In genomic region chr17:42290341-42290740, GRCm38 (mm10) we compare ENCODE assay signal across 27 mouse cellular contexts. TPM values are rescaled to one million over a fixed set of nuclear protein-coding genes. Genes with fewer than 3 reads are reported as not detected.
A peak's percentile ranks its signal among the peaks of the same experiment; 100 is the strongest.
DNase-seq lines count a peak whose midpoint lies in the region; ATAC-seq lines count a peak whose summit lies in the region.
"Had no signal": no experiment of that assay in that cellular context is flagged by ENCODE, and none has a peak within 500 bp of the region (broad histone marks: within the 10 kb centered on the region; RNA-seq: fewer than 3 reads in every experiment).

No protein-coding gene starts in this region.

- no peak overlapping the region for H3K4me2 ChIP-seq in embryonic facial prominence, embryonic 11.5 days (ENCODE audit: low read depth, low read length)
- H3K4me2 ChIP-seq in midbrain, embryonic 15.5 days: no peak overlapping the region
- H3K4me2 ChIP-seq: embryonic facial prominence, embryonic 12.5 days; embryonic facial prominence, embryonic 15.5 days; heart, embryonic 11.5 days; hindbrain, embryonic 12.5 days; hindbrain, embryonic 15.5 days had no signal

- H3K4me3 ChIP-seq in embryonic facial prominence, embryonic 11.5 days (ENCODE audit: low read depth, low read length): no peak overlapping the region
- H3K4me3 ChIP-seq in embryonic facial prominence, embryonic 10.5 days: no peak overlapping the region
- H3K4me3 ChIP-seq in midbrain, embryonic 15.5 days: no peak overlapping the region
- H3K4me3 ChIP-seq: embryonic facial prominence, embryonic 12.5 days; embryonic facial prominence, embryonic 15.5 days; gastrocnemius, adult 2 months; hindbrain, embryonic 12.5 days; hindbrain, embryonic 15.5 days had no signal

- H3K27me3 ChIP-seq in embryonic facial prominence, embryonic 11.5 days (ENCODE audit: control insufficient read depth, insufficient read depth, low read length): no peaks in the 10 kb centered on the region
- no peaks in the 10 kb centered on the region for H3K27me3 ChIP-seq in embryonic facial prominence, embryonic 10.5 days (replicated peaks; ENCODE audit: low read depth, poor library complexity, severe bottlenecking)
- no peaks in the 10 kb centered on the region for H3K27me3 ChIP-seq in midbrain, embryonic 15.5 days (replicated peaks)
- H3K27me3 ChIP-seq: embryonic facial prominence, embryonic 12.5 days; embryonic facial prominence, embryonic 15.5 days; hindbrain, embryonic 12.5 days; hindbrain, embryonic 15.5 days had no signal

- no peaks in the 10 kb centered on the region for H3K9me3 ChIP-seq in embryonic facial prominence, embryonic 11.5 days (replicated peaks; ENCODE audit: control insufficient read depth, low read length)
- no peaks in the 10 kb centered on the region for H3K9me3 ChIP-seq in embryonic facial prominence, embryonic 10.5 days
- no peaks in the 10 kb centered on the region for H3K9me3 ChIP-seq in midbrain, embryonic 15.5 days
- H3K9me3 ChIP-seq: embryonic facial prominence, embryonic 12.5 days; embryonic facial prominence, embryonic 15.5 days; hindbrain, embryonic 12.5 days; hindbrain, embryonic 15.5 days had no signal

- no peaks in the 10 kb centered on the region for H3K4me1 ChIP-seq in embryonic facial prominence, embryonic 11.5 days (ENCODE audit: control insufficient read depth, insufficient read depth, low read length)
- H3K4me1 ChIP-seq in embryonic facial prominence, embryonic 10.5 days: no peaks in the 10 kb centered on the region
- no peaks in the 10 kb centered on the region for H3K4me1 ChIP-seq in midbrain, embryonic 15.5 days
- H3K4me1 ChIP-seq: embryonic facial prominence, embryonic 12.5 days; embryonic facial prominence, embryonic 15.5 days; hindbrain, embryonic 12.5 days; hindbrain, embryonic 15.5 days had no signal

- no peak overlapping the region for H3K9ac ChIP-seq in embryonic facial prominence, embryonic 11.5 days (replicated peaks; ENCODE audit: low read length)
- H3K9ac ChIP-seq in midbrain, embryonic 15.5 days: no peak overlapping the region
- H3K9ac ChIP-seq: embryonic facial prominence, embryonic 12.5 days; embryonic facial prominence, embryonic 15.5 days; forebrain, postnatal 0 days; hindbrain, embryonic 12.5 days; hindbrain, embryonic 15.5 days had no signal

- no peak overlapping the region for H3K27ac ChIP-seq in embryonic facial prominence, embryonic 11.5 days (replicated peaks; ENCODE audit: low read depth, low read length)
- no peak overlapping the region for H3K27ac ChIP-seq in embryonic facial prominence, embryonic 10.5 days (replicated peaks)
- H3K27ac ChIP-seq in midbrain, embryonic 15.5 days: no peak overlapping the region
- H3K27ac ChIP-seq: embryonic facial prominence, embryonic 12.5 days; embryonic facial prominence, embryonic 15.5 days; gastrocnemius, adult 2 months; hindbrain, embryonic 12.5 days; hindbrain, embryonic 15.5 days had no signal

- peak; percentile 9 for DNase-seq in cerebellum, adult 11 months
- DNase-seq in embryonic facial prominence, embryonic 11.5 days (ENCODE audit: low spot score): peak; percentile 3
- no peak for DNase-seq in embryonic facial prominence, embryonic 10.5 days (ENCODE audit: low spot score)
- DNase-seq in cerebellum, postnatal 14 days: peak; percentile 65 to 73
- DNase-seq in gastrocnemius, postnatal 14 days: no peak
- DNase-seq: adrenal gland, adult 8-10 months; adrenal gland, postnatal 25 days; embryo, embryonic 11 days; forebrain, postnatal 0 days; gastrocnemius, adult 2 months; gastrocnemius, postnatal 25 days; heart, adult 11 months; kidney, adult 2 months had no signal

- intact Hi-C loops in gastrocnemius, postnatal 14 days (cut with DNase I; ENCODE audit: low total_unique reads): no loop called here

- no peaks in the 10 kb centered on the region for H3K36me3 ChIP-seq in embryonic facial prominence, embryonic 11.5 days (replicated peaks; ENCODE audit: control insufficient read depth, insufficient read depth, low read depth, low read length)
- H3K36me3 ChIP-seq in embryonic facial prominence, embryonic 10.5 days (replicated peaks): no peaks in the 10 kb centered on the region
- no peaks in the 10 kb centered on the region for H3K36me3 ChIP-seq in midbrain, embryonic 15.5 days (replicated peaks)
- H3K36me3 ChIP-seq: embryonic facial prominence, embryonic 12.5 days; embryonic facial prominence, embryonic 15.5 days; hindbrain, embryonic 12.5 days; hindbrain, embryonic 15.5 days had no signal

- no peak; the same call in 1 of the 2 replicates for ATAC-seq in cerebellum, adult (ENCODE audit: insufficient number of reproducible peaks, low FRiP score, low TSS enrichment)
- ATAC-seq in embryonic facial prominence, embryonic 11.5 days (replicated peaks; ENCODE audit: insufficient number of reproducible peaks, low FRiP score, low TSS enrichment, low read depth): no peak
- no peak for ATAC-seq in midbrain, embryonic 15.5 days (replicated peaks)
- ATAC-seq: activated CD4-positive, CD25-positive, alpha-beta regulatory T cell, adult 4 months; forebrain, embryonic 14.5 days; forebrain, postnatal 0 days; intestine, postnatal 0 days had no signal

RNA-seq across cellular contexts. Expression of gene Ptchd4, which starts 25.4 kb away (rescaled TPM):
- 0.83 and 1.2 TPM in 2 replicates for polyA plus RNA-seq in embryonic facial prominence, embryonic 11.5 days (2014; fragmentation: Nextera tagmentation; extraction: Ambion mirVana)
- 1.0 and 1.2 TPM in 2 replicates for polyA plus RNA-seq in embryonic facial prominence, embryonic 10.5 days (2016; fragmentation: Nextera tagmentation; extraction: Ambion mirVana)
- 10.8 and 12.3 TPM in 2 replicates for polyA plus RNA-seq in midbrain, embryonic 15.5 days (2015; fragmentation: Nextera tagmentation; extraction: Ambion mirVana)
- under 1 TPM; 0.42 to 0.51 TPM for total RNA-seq in gastrocnemius, postnatal 14 days (2021)
- total RNA-seq: adrenal gland, postnatal 25 days; gastrocnemius, adult 2 months; heart, adult 8-10 months; heart, postnatal 25 days; hematopoietic stem cell, adult 5-6 weeks had no signal
- polyA plus RNA-seq: heart, postnatal 0 days had no signal

Comparison
In these comparisons a context has a peak if more than half of its experiments do, and no peak if none do; other contexts are left out.
1. DNase-seq: peak in cerebellum, adult 11 months (single experiment), embryonic facial prominence, embryonic 11.5 days (single experiment) and cerebellum, postnatal 14 days (2 of 2); none in embryonic facial prominence, embryonic 10.5 days (single experiment) and gastrocnemius, postnatal 14 days (single experiment).